Mouse (Mus musculus): ENCODE results near the gene Lgals3bp. TPM values are rescaled to one million over a fixed set of nuclear protein-coding genes. Genes with fewer than 3 reads are reported as not detected.

The Lgals3bp gene
- polyA plus RNA-seq, 1 experiment: 253 TPM

DNA sequence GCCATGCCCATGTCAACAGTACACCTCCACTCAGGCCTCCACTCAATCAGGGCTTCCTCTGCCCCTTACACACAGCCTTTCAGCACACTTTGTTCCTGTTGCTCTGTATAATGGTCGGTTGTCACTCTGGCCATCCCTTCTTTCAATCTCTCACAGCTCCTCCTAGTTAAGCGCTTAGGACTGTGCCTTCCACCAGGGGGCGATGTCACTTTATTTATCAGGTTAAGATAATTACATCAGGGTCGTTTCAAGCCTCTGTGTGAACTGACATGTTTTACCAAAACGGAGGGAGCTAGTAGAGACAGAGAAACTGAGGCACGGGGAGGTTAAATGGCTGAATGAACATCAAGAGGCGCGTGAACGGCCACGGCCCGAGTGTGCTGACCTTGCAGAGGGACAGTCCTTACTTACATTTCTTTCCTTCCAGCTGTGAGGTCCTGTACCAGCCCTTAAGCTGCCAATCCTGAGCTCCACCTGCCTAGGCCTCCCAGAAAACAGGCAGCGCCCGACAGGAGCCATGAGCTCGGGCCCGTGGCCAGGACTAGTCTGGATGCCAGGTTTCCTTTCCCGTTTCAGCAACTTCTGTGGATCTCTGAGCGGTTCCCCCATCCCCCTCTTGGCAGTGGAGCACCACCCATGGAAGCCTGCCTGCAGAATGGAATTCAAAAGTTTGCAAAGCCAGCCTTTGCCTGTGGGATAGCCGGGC lies 21.5 kb upstream of the Lgals3bp start:
- no peaks in the 10 kb centered on the region for H3K27me3 ChIP-seq (ENCODE audit: control insufficient read depth, insufficient read depth, low read length)
- TF ChIP-seq POLR2A (IDR thresholded peaks at IDR 0.05; ENCODE audit: low read depth, low read length) (no peak), CTCF (IDR thresholded peaks at IDR 0.05; ENCODE audit: extremely low read depth, insufficient read depth, insufficient read length, insufficient replicate concordance) (peak; percentile 34; the same call in 1 of the 2 replicates)
- H3K36me3 ChIP-seq (ENCODE audit: control insufficient read depth, insufficient read depth, low read length): no peaks in the 10 kb centered on the region
- peak; percentile 49 to 63 for DNase-seq (ENCODE audit: low read depth in 1 of 2, low spot score in 2 of 2)
- no peak overlapping the region for H3K4me3 ChIP-seq (ENCODE audit: extremely low read depth, insufficient read depth, insufficient read length)
- no peak overlapping the region; the same call in 1 of the 2 replicates for H3K27ac ChIP-seq (ENCODE audit: insufficient read depth, low read length)
- peaks cover 5% of the 10 kb centered on the region; the same call in 1 of the 2 replicates for H3K4me1 ChIP-seq (ENCODE audit: control insufficient read depth, insufficient read depth, insufficient read length)
- 13% methylated on average over 18 of the region's 18 CpGs for WGBS

DNA sequence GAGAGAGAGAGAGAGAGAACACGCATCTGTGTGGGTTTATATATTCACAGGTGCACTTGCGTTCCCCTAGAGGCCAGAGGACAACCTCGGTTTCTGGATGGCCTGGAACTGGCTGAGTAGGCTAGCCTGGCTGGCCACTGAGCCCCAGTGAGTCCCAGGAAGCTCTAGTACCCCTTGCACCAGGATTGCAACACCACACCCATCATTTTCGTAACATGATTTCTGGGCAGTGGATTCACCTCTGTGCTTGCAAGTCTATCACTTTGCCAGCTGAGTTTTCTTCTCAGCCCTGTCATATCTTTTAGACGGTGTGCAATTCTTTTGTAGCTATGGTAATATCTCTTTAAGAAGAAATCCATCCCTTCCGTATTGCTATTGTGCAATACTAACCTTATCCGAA lies 18.4 kb upstream of the Lgals3bp start:
- H3K4me3 ChIP-seq (ENCODE audit: extremely low read depth, insufficient read depth, insufficient read length): no peak overlapping the region
- no peaks in the 10 kb centered on the region for H3K27me3 ChIP-seq (ENCODE audit: control insufficient read depth, insufficient read depth, low read length)
- WGBS: 80% methylated on average over 7 of the region's 7 CpGs
- no peak for TF ChIP-seq CTCF (IDR thresholded peaks at IDR 0.05; ENCODE audit: extremely low read depth, insufficient read depth, insufficient read length, insufficient replicate concordance)
- TF ChIP-seq POLR2A (IDR thresholded peaks at IDR 0.05; ENCODE audit: low read depth, low read length): no peak
- no peak overlapping the region for H3K27ac ChIP-seq (ENCODE audit: insufficient read depth, low read length)
- H3K4me1 ChIP-seq (ENCODE audit: control insufficient read depth, insufficient read depth, insufficient read length): peaks cover 13% of the 10 kb centered on the region
- DNase-seq (ENCODE audit: low read depth in 1 of 2, low spot score in 2 of 2): no peak
- H3K36me3 ChIP-seq (ENCODE audit: control insufficient read depth, insufficient read depth, low read length): peaks cover 3% of the 10 kb centered on the region

DNA sequence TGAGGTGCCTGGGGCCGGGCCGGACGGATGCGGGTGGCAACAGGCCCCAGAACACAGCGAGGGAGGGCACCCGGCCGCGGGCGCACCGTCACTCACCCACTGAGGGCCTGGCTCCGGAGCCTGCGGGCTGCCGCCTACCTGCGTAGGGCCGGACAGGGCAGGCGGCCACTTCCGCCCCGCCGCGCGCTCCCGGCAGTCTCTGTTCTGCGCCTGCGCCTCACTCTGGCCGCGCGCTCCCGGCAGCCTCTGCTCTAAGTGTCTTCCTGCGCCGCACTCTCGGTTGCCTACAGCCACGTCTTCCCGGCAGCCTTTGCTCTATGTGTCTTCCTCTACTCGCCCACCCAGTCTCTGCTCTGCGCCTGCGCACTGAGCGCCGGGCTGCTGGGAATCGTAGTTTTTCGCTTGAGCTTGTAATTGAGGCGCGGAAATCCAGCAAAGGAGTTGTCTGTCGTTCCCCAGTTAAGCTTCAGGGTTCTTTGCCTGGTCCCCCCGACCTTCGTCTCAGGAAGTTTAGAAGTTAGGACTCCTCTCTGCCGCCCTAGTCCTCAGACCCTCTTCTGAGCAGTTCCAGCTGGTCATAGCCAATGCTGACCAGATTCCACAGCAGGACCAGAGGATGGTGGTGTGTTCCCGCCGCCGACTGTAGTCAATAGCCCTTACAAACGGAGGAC lies 17.1 kb upstream of the Lgals3bp start, which contains the start of gene Cant1:
TSS of gene Cant1 (minus strand) at position 253 of the 671 bp plus-strand sequence.
- under 1% methylated on average over 50 of the region's 50 CpGs for WGBS
- Histone ChIP-seq H3K4me1 (ENCODE audit: control insufficient read depth, insufficient read depth, insufficient read length) (peaks cover 13% of the 10 kb centered on the region), H3K36me3 (ENCODE audit: control insufficient read depth, insufficient read depth, low read length) (peaks cover 5% of the 10 kb centered on the region), H3K27ac (ENCODE audit: insufficient read depth, low read length) (peak within 1 kb of the TSS; percentile 88), H3K4me3 (ENCODE audit: extremely low read depth, insufficient read depth, insufficient read length) (peak within 1 kb of the TSS; percentile 83), H3K27me3 (ENCODE audit: control insufficient read depth, insufficient read depth, low read length) (no peaks in the 10 kb centered on the region)
- DNase-seq (ENCODE audit: low read depth in 1 of 2, low spot score in 2 of 2): peak; percentile 97 to 98
- TF ChIP-seq POLR2A (IDR thresholded peaks at IDR 0.05; ENCODE audit: low read depth, low read length): peak; percentile 91
- no peak for TF ChIP-seq CTCF (IDR thresholded peaks at IDR 0.05; ENCODE audit: extremely low read depth, insufficient read depth, insufficient read length, insufficient replicate concordance)

DNA sequence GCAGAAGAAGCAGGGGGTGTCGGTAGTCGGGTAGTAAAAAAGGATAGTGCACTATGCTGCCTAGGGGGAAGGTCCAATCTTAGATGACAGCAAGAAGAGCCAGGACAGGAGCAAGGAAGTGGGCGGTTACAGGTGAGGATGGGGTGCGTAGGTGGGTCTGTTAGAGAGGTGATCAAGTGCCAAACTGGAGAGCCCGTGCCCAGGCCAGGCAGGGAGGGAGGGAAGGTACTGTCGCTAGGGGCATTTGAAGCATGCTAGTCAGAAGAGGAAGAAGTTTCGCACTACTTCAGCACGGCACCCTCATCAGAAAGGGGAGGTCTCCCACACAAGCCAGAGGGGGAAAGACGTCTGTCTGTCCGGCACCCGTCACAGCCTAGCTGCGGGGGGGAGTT lies 16.5 kb upstream of the Lgals3bp start:
- 2% methylated on average over 12 of the region's 12 CpGs for WGBS
- Histone ChIP-seq H3K27me3 (ENCODE audit: control insufficient read depth, insufficient read depth, low read length) (no peaks in the 10 kb centered on the region), H3K36me3 (ENCODE audit: control insufficient read depth, insufficient read depth, low read length) (peaks cover 5% of the 10 kb centered on the region), H3K4me1 (ENCODE audit: control insufficient read depth, insufficient read depth, insufficient read length) (peaks cover 13% of the 10 kb centered on the region), H3K4me3 (ENCODE audit: extremely low read depth, insufficient read depth, insufficient read length) (peak overlapping the region; percentile 83), H3K27ac (ENCODE audit: insufficient read depth, low read length) (peak overlapping the region; percentile 88)
- no peak for TF ChIP-seq POLR2A (IDR thresholded peaks at IDR 0.05; ENCODE audit: low read depth, low read length)
- no peak for TF ChIP-seq CTCF (IDR thresholded peaks at IDR 0.05; ENCODE audit: extremely low read depth, insufficient read depth, insufficient read length, insufficient replicate concordance)
- no peak for DNase-seq (ENCODE audit: low read depth in 1 of 2, low spot score in 2 of 2)

DNA sequence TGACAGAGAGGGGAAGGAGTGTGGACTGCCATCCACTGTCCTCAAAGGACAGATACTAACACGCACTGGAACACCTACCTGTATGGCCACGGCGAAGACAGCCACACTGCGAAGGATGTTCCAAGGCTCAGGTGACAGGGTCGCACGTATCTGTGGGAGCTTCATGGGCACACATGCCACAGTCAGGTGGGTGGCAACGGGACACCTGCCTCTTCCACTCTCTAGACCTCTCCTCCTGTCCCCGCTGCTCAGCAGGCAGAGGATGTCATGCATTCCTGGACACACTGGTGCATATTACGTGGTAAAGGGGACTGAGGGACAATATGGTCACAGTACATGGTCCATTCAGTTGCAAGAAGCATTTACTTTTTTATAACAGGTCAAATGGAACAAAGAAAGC lies 15.6 kb upstream of the Lgals3bp start:
- WGBS: 90% methylated on average over 9 of the region's 9 CpGs
- TF ChIP-seq CTCF (IDR thresholded peaks at IDR 0.05; ENCODE audit: extremely low read depth, insufficient read depth, insufficient read length, insufficient replicate concordance) (no peak), POLR2A (IDR thresholded peaks at IDR 0.05; ENCODE audit: low read depth, low read length) (no peak)
- H3K36me3 ChIP-seq (ENCODE audit: control insufficient read depth, insufficient read depth, low read length): peaks cover 5% of the 10 kb centered on the region
- DNase-seq (ENCODE audit: low read depth in 1 of 2, low spot score in 2 of 2): no peak
- no peaks in the 10 kb centered on the region for H3K27me3 ChIP-seq (ENCODE audit: control insufficient read depth, insufficient read depth, low read length)
- peaks cover 13% of the 10 kb centered on the region for H3K4me1 ChIP-seq (ENCODE audit: control insufficient read depth, insufficient read depth, insufficient read length)
- H3K27ac ChIP-seq (ENCODE audit: insufficient read depth, low read length): no peak overlapping the region
- no peak overlapping the region for H3K4me3 ChIP-seq (ENCODE audit: extremely low read depth, insufficient read depth, insufficient read length)

DNA sequence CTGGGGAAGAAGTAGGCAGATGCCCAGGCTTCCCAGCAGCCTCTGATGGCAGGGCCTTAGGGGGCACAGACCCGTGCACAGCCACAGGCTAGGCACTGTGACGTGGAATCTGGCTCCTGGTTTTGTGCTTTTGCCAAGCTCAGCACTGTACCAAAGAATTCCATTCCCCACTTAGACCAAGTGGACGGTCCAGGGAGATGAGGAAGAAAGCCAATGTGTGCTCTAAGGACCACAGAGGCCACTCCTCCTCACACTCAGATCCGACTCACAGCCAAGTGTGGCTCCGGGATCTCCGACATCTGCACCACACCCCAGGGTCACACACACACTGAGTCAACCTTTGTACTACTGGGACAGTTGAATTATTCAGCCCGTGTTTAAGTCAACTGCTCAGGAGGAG lies 14.2 kb upstream of the Lgals3bp start:
- Histone ChIP-seq H3K4me1 (ENCODE audit: control insufficient read depth, insufficient read depth, insufficient read length) (peaks cover 13% of the 10 kb centered on the region), H3K27ac (ENCODE audit: insufficient read depth, low read length) (no peak overlapping the region), H3K36me3 (ENCODE audit: control insufficient read depth, insufficient read depth, low read length) (peaks cover 9% of the 10 kb centered on the region), H3K4me3 (ENCODE audit: extremely low read depth, insufficient read depth, insufficient read length) (no peak overlapping the region), H3K27me3 (ENCODE audit: control insufficient read depth, insufficient read depth, low read length) (no peaks in the 10 kb centered on the region)
- WGBS: 88% methylated on average over 7 of the region's 7 CpGs
- TF ChIP-seq CTCF (IDR thresholded peaks at IDR 0.05; ENCODE audit: extremely low read depth, insufficient read depth, insufficient read length, insufficient replicate concordance) (no peak), POLR2A (IDR thresholded peaks at IDR 0.05; ENCODE audit: low read depth, low read length) (no peak)
- no peak for DNase-seq (ENCODE audit: low read depth in 1 of 2, low spot score in 2 of 2)

DNA sequence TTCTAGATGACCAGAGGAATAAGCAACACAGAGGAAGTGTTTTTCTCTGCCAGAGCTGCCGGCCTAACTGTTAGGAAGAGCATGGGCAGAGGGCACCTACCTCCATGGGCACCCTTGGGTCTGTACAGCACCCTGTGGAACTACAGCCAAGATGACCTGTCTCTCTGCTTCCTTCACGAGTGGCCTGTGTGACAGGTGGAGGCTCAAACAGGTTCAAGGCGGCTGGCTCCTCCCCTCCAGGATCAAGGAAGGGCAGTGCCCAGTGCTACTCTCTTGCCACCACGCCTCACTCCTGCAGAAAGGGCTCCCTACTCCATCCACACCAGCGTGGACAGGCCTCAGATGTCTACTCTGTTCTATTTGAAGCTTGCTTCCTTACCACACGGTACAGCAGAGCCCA lies 13.7 kb upstream of the Lgals3bp start:
- H3K4me3 ChIP-seq (ENCODE audit: extremely low read depth, insufficient read depth, insufficient read length): no peak overlapping the region
- no peaks in the 10 kb centered on the region for H3K27me3 ChIP-seq (ENCODE audit: control insufficient read depth, insufficient read depth, low read length)
- no peak for TF ChIP-seq POLR2A (IDR thresholded peaks at IDR 0.05; ENCODE audit: low read depth, low read length)
- no peak for DNase-seq (ENCODE audit: low read depth in 1 of 2, low spot score in 2 of 2)
- no peak overlapping the region for H3K27ac ChIP-seq (ENCODE audit: insufficient read depth, low read length)
- peaks cover 13% of the 10 kb centered on the region for H3K36me3 ChIP-seq (ENCODE audit: control insufficient read depth, insufficient read depth, low read length)
- peaks cover 13% of the 10 kb centered on the region for H3K4me1 ChIP-seq (ENCODE audit: control insufficient read depth, insufficient read depth, insufficient read length)
- 85% methylated on average over 6 of the region's 6 CpGs for WGBS
